Mouse (Mus musculus) erythroid progenitor cell, adult 5-6 weeks (primary cell): ENCODE data around the gene Gm43064. TPM values are rescaled to one million over a fixed set of nuclear protein-coding genes. Genes with fewer than 3 reads are reported as not detected.
"Not testable (repeated sequence)": the region's sequence is repeated elsewhere in the genome, so short reads cannot be mapped to it uniquely, and the experiment has no call there.

Experiments used
- ATAC-seq: replicated peaks from 2 replicates; pipeline ENCODE4 v1.8.0; 2016; ENCODE audit warnings: moderate number of reproducible peaks, mild to moderate bottlenecking, moderate TSS enrichment, inconsistent platforms; ENCODE audit not compliant: poor library complexity, low FRiP score, severe bottlenecking
- total RNA-seq, 2 experiments: library from RNA; stranded (forward) in 1 of 2; stranded (reverse) in 1 of 2; fragments of 150-400 nt in 1 of 2; fragments of 186-747, 209-891 nt in 1 of 2; gene quantifications; 2 replicates each; pipeline versions ENCODE4 v1.2.3 to v1.2.4; 2015 to 2017; ENCODE audit warnings: low replicate concordance in 2 of 2

The Gm43064 gene
- 3.2 and 21.4 TPM in 2 replicates for total RNA-seq (2015; ENCODE audit: low replicate concordance)
- total RNA-seq (2017; ENCODE audit: low replicate concordance), result 7.6 TPM in 1 of 2 replicates, not detected in the other

- ATAC-seq, result peak; percentile 86
Measured at GRCm38 (mm10) chr3:103808891-103809798, at the start of gene Gm43064, which contains the start of the genes Dclre1b and Ap4b1. TSS of gene Gm43064 (plus strand) at chr3:103809573. TSS of gene Dclre1b (minus strand) at chr3:103809444. TSS of gene Ap4b1 (plus strand) at chr3:103809520.

- no peak for ATAC-seq
Measured at GRCm38 (mm10) chr3:103766789-103767188, 42.6 kb upstream of the Gm43064 start.

GRCm38 (mm10) chr3:103771531-103772130 lies 37.7 kb upstream of the Gm43064 start:
- no peak for ATAC-seq

GRCm38 (mm10) chr3:103772846-103773245 lies 36.5 kb upstream of the Gm43064 start:
- no peak for ATAC-seq

- no peak for ATAC-seq
Measured at GRCm38 (mm10) chr3:103773508-103773907, 35.9 kb upstream of the Gm43064 start.

GRCm38 (mm10) chr3:103774009-103774408 lies 35.4 kb upstream of the Gm43064 start:
- no peak for ATAC-seq

GRCm38 (mm10) chr3:103777940-103778339 lies 31.4 kb upstream of the Gm43064 start:
- no peak for ATAC-seq

GRCm38 (mm10) chr3:103778660-103779059 lies 30.7 kb upstream of the Gm43064 start:
- ATAC-seq, result no peak

- no peak for ATAC-seq
Measured at GRCm38 (mm10) chr3:103779183-103779582, 30.2 kb upstream of the Gm43064 start.

GRCm38 (mm10) chr3:103780271-103780670 lies 29.1 kb upstream of the Gm43064 start:
- ATAC-seq, result no peak

GRCm38 (mm10) chr3:103780777-103781176 lies 28.6 kb upstream of the Gm43064 start:
- no peak for ATAC-seq

- no peak for ATAC-seq
Measured at GRCm38 (mm10) chr3:103782844-103783609, 26.3 kb upstream of the Gm43064 start.

- ATAC-seq, result no peak
Measured at GRCm38 (mm10) chr3:103787225-103787624, 22.1 kb upstream of the Gm43064 start.

- no peak for ATAC-seq
Measured at GRCm38 (mm10) chr3:103789096-103789495, 20.3 kb upstream of the Gm43064 start.

GRCm38 (mm10) chr3:103789891-103790345 lies 19.5 kb upstream of the Gm43064 start:
- peak; percentile 43 for ATAC-seq

- ATAC-seq, result peak; percentile 17; the same call in 1 of the 2 replicates
Measured at GRCm38 (mm10) chr3:103790346-103791145, 18.8 kb upstream of the Gm43064 start.

- peak; percentile 90 for ATAC-seq
Measured at GRCm38 (mm10) chr3:103791230-103792110, 17.9 kb upstream of the Gm43064 start, which contains the start of gene Hipk1. TSS of gene Hipk1 (minus strand) at chr3:103791563.

GRCm38 (mm10) chr3:103792111-103792406 lies 17.3 kb upstream of the Gm43064 start:
- not testable (repeated sequence) for ATAC-seq
